Mouse (Mus musculus): ENCODE data around the gene Igf1. TPM values are rescaled to one million over a fixed set of nuclear protein-coding genes. Genes with fewer than 3 reads are reported as not detected.

The Igf1 gene
- polyA plus RNA-seq, 1 experiment from 2014 or later = 34.9 TPM

DNA sequence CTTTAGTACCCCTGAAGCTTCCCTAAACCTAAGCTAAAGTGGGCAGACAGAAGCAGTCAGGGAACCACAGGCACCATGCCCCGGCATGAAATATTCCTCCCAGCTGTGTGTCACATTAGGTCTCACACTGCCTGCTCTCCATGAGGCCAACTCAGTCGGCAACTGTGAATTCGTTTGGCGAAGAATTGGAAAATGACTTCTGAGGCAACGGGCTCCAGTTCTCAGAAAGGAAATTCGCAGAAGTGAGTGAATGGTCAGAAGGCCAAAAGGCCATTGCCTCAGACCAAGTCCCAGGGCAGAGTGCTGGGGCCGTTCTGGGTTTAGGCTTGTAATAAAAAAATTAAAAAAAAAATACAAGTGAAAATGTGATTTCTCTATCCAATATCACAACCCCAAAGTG, 43.9 kb downstream of the Igf1 start:
- Histone ChIP-seq H3K27ac (ENCODE audit: low read depth, low read length) (no peak overlapping the region), H3K4me1 (ENCODE audit: control insufficient read depth, insufficient read depth, low read length) (no peaks in the 10 kb centered on the region), H3K9me3 (ENCODE audit: control insufficient read depth, low read length) (no peaks in the 10 kb centered on the region), H3K9ac (ENCODE audit: low read length) (no peak overlapping the region), H3K27me3 (ENCODE audit: control insufficient read depth, insufficient read depth, low read length) (no peaks in the 10 kb centered on the region), H3K36me3 (ENCODE audit: control insufficient read depth, insufficient read depth, low read length) (no peaks in the 10 kb centered on the region), H3K4me3 (ENCODE audit: low read depth, low read length) (no peak overlapping the region), H3K4me2 (ENCODE audit: low read depth) (no peak overlapping the region)
- no peak for DNase-seq (ENCODE audit: low spot score)
- ATAC-seq (ENCODE audit: insufficient read depth, low FRiP score, low TSS enrichment) = no peak
- WGBS = 56% methylated on average over 7 of the region's 7 CpGs

GRCm38 (mm10) chr10:87904324-87904723, 46.3 kb downstream of the Igf1 start:
- ATAC-seq (ENCODE audit: insufficient read depth, low FRiP score, low TSS enrichment) = no peak
- DNase-seq (ENCODE audit: low spot score) = no peak

GRCm38 (mm10) chr10:87905087-87905486, 47.0 kb downstream of the Igf1 start:
- Histone ChIP-seq H3K36me3 (ENCODE audit: control insufficient read depth, insufficient read depth, low read length) (no peaks in the 10 kb centered on the region), H3K27ac (ENCODE audit: low read depth, low read length) (no peak overlapping the region), H3K4me3 (ENCODE audit: low read depth, low read length) (no peak overlapping the region), H3K9me3 (ENCODE audit: control insufficient read depth, low read length) (no peaks in the 10 kb centered on the region), H3K4me1 (ENCODE audit: control insufficient read depth, insufficient read depth, low read length) (no peaks in the 10 kb centered on the region), H3K4me2 (ENCODE audit: low read depth) (no peak overlapping the region), H3K9ac (ENCODE audit: low read length) (no peak overlapping the region), H3K27me3 (ENCODE audit: control insufficient read depth, insufficient read depth, low read length) (no peaks in the 10 kb centered on the region)
- ATAC-seq (ENCODE audit: insufficient read depth, low FRiP score, low TSS enrichment) (no peak), DNase-seq (ENCODE audit: low spot score) (no peak)
- WGBS = 81% methylated on average over 3 of the region's 3 CpGs

More at GRCm38 (mm10) chr10:87904324-87904723, 46.3 kb downstream of the Igf1 start:
- Histone ChIP-seq H3K36me3 (ENCODE audit: control insufficient read depth, insufficient read depth, low read length) (no peaks in the 10 kb centered on the region), H3K4me2 (ENCODE audit: low read depth) (no peak overlapping the region), H3K27me3 (ENCODE audit: control insufficient read depth, insufficient read depth, low read length) (no peaks in the 10 kb centered on the region), H3K9ac (ENCODE audit: low read length) (no peak overlapping the region), H3K27ac (ENCODE audit: low read depth, low read length) (no peak overlapping the region), H3K4me1 (ENCODE audit: control insufficient read depth, insufficient read depth, low read length) (no peaks in the 10 kb centered on the region), H3K9me3 (ENCODE audit: control insufficient read depth, low read length) (no peaks in the 10 kb centered on the region), H3K4me3 (ENCODE audit: low read depth, low read length) (no peak overlapping the region)
- WGBS = 60% methylated on average over 5 of the region's 5 CpGs

DNA sequence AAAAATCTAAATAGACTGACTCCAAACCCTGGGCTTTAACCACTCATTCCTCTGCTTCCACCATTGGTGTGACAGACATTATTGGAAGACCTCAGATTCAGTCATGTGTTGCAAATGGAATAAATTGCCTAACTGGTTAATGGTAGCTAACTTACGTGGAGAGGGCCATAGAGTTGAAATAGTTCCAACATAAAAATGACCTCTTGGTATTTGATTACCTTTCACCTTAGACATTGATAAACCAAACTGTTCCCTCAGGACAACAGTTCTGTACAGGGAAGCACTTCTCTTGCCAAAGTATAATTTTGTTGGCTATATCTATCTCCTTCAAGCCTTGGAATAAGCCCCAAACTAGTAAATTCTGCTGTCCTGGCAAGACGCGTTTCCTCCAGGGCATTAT, 48.1 kb downstream of the Igf1 start:
- DNase-seq (ENCODE audit: low spot score) = no peak
- Histone ChIP-seq H3K27ac (ENCODE audit: low read depth, low read length) (no peak overlapping the region), H3K4me2 (ENCODE audit: low read depth) (no peak overlapping the region), H3K9ac (ENCODE audit: low read length) (no peak overlapping the region), H3K4me1 (ENCODE audit: control insufficient read depth, insufficient read depth, low read length) (no peaks in the 10 kb centered on the region), H3K9me3 (ENCODE audit: control insufficient read depth, low read length) (no peaks in the 10 kb centered on the region), H3K4me3 (ENCODE audit: low read depth, low read length) (no peak overlapping the region), H3K27me3 (ENCODE audit: control insufficient read depth, insufficient read depth, low read length) (no peaks in the 10 kb centered on the region), H3K36me3 (ENCODE audit: control insufficient read depth, insufficient read depth, low read length) (no peaks in the 10 kb centered on the region)
- no peak for ATAC-seq (ENCODE audit: insufficient read depth, low FRiP score, low TSS enrichment)
- WGBS = 83% methylated on average over 3 of the region's 3 CpGs

DNA sequence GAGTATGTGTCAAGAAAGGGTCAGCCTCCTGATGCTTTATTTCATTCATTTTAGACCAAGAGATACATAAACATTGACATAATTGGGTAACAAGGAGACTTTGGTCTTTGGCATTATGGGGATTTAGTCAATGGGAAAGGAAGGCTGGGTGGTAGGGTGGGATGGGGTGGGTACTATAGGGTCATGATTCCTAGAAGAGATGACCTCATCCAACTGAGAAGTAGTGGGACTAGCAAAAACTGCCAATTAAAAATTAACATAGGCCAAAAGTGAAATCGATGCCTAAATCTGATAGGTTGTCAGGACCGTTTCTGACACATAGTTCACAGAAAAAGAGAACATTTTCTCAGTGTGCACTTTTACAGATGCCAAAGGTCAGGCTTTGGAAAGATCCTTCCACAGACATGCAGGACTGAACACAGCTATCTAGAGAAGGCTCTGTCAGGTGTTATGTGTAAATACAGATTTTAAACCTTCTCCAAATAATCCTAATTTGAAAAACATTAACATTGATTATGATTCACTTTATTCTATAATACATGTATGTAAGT, 48.8 kb downstream of the Igf1 start:
- ATAC-seq (ENCODE audit: insufficient read depth, low FRiP score, low TSS enrichment) = no peak
- no peaks in the 10 kb centered on the region for H3K27me3 ChIP-seq (ENCODE audit: control insufficient read depth, insufficient read depth, low read length)
- no peak for DNase-seq (ENCODE audit: low spot score)
- no peaks in the 10 kb centered on the region for H3K9me3 ChIP-seq (ENCODE audit: control insufficient read depth, low read length)
- no peaks in the 10 kb centered on the region for H3K4me1 ChIP-seq (ENCODE audit: control insufficient read depth, insufficient read depth, low read length)
- no peak overlapping the region for H3K4me2 ChIP-seq (ENCODE audit: low read depth)
- H3K36me3 ChIP-seq (ENCODE audit: control insufficient read depth, insufficient read depth, low read length) = no peaks in the 10 kb centered on the region
- WGBS = 92% methylated on average over 2 of the region's 2 CpGs
- H3K4me3 ChIP-seq (ENCODE audit: low read depth, low read length) = no peak overlapping the region
- no peak overlapping the region for H3K27ac ChIP-seq (ENCODE audit: low read depth, low read length)
- H3K9ac ChIP-seq (ENCODE audit: low read length) = no peak overlapping the region

DNA sequence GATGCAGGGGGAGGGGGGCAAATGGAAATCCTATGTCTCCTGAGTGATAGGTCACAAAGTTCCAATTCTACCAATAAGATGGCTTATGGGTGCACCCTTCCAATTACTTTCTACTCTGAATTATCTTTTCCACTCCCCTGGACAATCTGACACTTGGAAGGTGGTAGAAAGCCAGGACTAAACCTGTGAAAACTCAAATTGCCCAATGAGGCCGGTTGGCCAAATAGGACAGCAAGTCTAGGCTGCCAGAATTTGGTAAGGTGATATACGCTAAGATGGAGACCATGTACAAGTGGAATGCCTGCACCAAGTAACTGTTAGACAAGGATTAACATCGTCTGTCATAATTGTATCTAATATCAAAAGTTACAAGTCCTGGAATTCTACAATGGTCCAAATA, 55.8 kb downstream of the Igf1 start:
- Histone ChIP-seq H3K36me3 (ENCODE audit: control insufficient read depth, insufficient read depth, low read length) (no peaks in the 10 kb centered on the region), H3K9me3 (ENCODE audit: control insufficient read depth, low read length) (no peaks in the 10 kb centered on the region), H3K4me3 (ENCODE audit: low read depth, low read length) (no peak overlapping the region), H3K4me1 (ENCODE audit: control insufficient read depth, insufficient read depth, low read length) (no peaks in the 10 kb centered on the region), H3K4me2 (ENCODE audit: low read depth) (no peak overlapping the region), H3K27me3 (ENCODE audit: control insufficient read depth, insufficient read depth, low read length) (no peaks in the 10 kb centered on the region), H3K9ac (ENCODE audit: low read length) (no peak overlapping the region), H3K27ac (ENCODE audit: low read depth, low read length) (no peak overlapping the region)
- WGBS = 91% methylated on average over 3 of the region's 3 CpGs
- ATAC-seq (ENCODE audit: insufficient read depth, low FRiP score, low TSS enrichment) (no peak), DNase-seq (ENCODE audit: low spot score) (no peak)

DNA sequence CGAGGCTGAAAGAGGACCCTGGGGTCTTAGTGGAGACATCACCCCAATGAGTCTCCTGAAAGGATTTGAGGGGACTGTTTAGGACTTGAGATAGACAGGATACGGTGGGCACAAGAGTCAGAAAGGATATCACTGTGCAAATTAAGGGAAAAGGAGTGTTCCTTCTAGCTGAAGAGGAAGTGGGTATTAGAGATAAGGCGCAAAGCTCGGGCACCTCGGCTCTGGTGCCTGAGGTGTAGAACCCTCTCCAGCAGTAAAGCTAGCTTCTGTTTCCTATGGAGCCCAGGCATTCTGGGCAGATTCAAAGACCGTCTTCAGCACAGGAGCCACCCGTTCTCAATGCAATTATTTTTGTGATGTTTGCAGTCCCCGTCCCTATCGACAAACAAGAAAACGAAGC, 56.9 kb downstream of the Igf1 start:
- 86% methylated on average over 10 of the region's 10 CpGs for WGBS
- H3K4me2 ChIP-seq (ENCODE audit: low read depth) = no peak overlapping the region
- DNase-seq (ENCODE audit: low spot score) = no peak
- no peaks in the 10 kb centered on the region for H3K36me3 ChIP-seq (ENCODE audit: control insufficient read depth, insufficient read depth, low read length)
- H3K4me1 ChIP-seq (ENCODE audit: control insufficient read depth, insufficient read depth, low read length) = no peaks in the 10 kb centered on the region
- ATAC-seq (ENCODE audit: insufficient read depth, low FRiP score, low TSS enrichment) = no peak
- H3K27me3 ChIP-seq (ENCODE audit: control insufficient read depth, insufficient read depth, low read length) = no peaks in the 10 kb centered on the region
- no peak overlapping the region for H3K9ac ChIP-seq (ENCODE audit: low read length)
- no peak overlapping the region for H3K27ac ChIP-seq (ENCODE audit: low read depth, low read length)
- H3K9me3 ChIP-seq (ENCODE audit: control insufficient read depth, low read length) = no peaks in the 10 kb centered on the region
- H3K4me3 ChIP-seq (ENCODE audit: low read depth, low read length) = no peak overlapping the region

GRCm38 (mm10) chr10:87915782-87916181, 57.7 kb downstream of the Igf1 start:
- H3K4me2 ChIP-seq (ENCODE audit: low read depth) = no peak overlapping the region
- 92% methylated on average over 3 of the region's 3 CpGs for WGBS
- H3K36me3 ChIP-seq (ENCODE audit: control insufficient read depth, insufficient read depth, low read length) = no peaks in the 10 kb centered on the region
- H3K27ac ChIP-seq (ENCODE audit: low read depth, low read length) = no peak overlapping the region
- H3K4me1 ChIP-seq (ENCODE audit: control insufficient read depth, insufficient read depth, low read length) = no peaks in the 10 kb centered on the region
- no peak overlapping the region for H3K4me3 ChIP-seq (ENCODE audit: low read depth, low read length)
- H3K27me3 ChIP-seq (ENCODE audit: control insufficient read depth, insufficient read depth, low read length) = no peaks in the 10 kb centered on the region
- DNase-seq (ENCODE audit: low spot score) (no peak), ATAC-seq (ENCODE audit: insufficient read depth, low FRiP score, low TSS enrichment) (no peak)
- no peaks in the 10 kb centered on the region for H3K9me3 ChIP-seq (ENCODE audit: control insufficient read depth, low read length)
- H3K9ac ChIP-seq (ENCODE audit: low read length) = no peak overlapping the region

DNA sequence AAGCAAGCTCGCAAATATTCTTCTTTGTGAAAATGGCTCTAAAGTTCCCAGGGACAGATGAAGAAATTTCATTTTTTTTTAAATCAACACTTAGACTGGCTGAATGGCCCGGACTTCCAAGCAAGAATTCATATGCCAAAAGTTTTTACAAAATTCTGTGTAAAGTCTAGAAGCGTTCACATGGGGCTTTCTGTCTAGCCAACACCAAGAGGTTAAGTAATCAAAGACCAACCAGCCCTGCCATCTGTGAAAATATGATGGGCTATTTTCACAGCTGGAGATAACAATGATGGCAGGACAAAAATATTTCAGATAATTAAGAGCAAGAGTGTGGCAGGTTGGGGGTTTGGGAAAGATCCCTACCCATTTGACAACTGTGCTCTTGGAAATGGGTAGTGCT, 64.2 kb downstream of the Igf1 start:
- Histone ChIP-seq H3K27me3 (ENCODE audit: control insufficient read depth, insufficient read depth, low read length) (no peaks in the 10 kb centered on the region), H3K27ac (ENCODE audit: low read depth, low read length) (no peak overlapping the region), H3K36me3 (ENCODE audit: control insufficient read depth, insufficient read depth, low read length) (no peaks in the 10 kb centered on the region), H3K9ac (ENCODE audit: low read length) (no peak overlapping the region), H3K9me3 (ENCODE audit: control insufficient read depth, low read length) (no peaks in the 10 kb centered on the region), H3K4me1 (ENCODE audit: control insufficient read depth, insufficient read depth, low read length) (no peaks in the 10 kb centered on the region; the same call in 1 of the 2 replicates), H3K4me2 (ENCODE audit: low read depth) (no peak overlapping the region), H3K4me3 (ENCODE audit: low read depth, low read length) (no peak overlapping the region)
- DNase-seq (ENCODE audit: low spot score) (no peak), ATAC-seq (ENCODE audit: insufficient read depth, low FRiP score, low TSS enrichment) (no peak)
- 72% methylated on average over 3 of the region's 3 CpGs for WGBS
